Mouse (Mus musculus): ENCODE measurements around the gene Cap1. TPM values are rescaled to one million over a fixed set of nuclear protein-coding genes. Genes with fewer than 3 reads are reported as not detected.

The Cap1 gene
- polyA plus RNA-seq, 1 experiment: 62.4 TPM

- H3K36me3 ChIP-seq (ENCODE audit: control insufficient read depth, insufficient read depth, low read length): peaks cover 4% of the 10 kb centered on the region
- no peak for TF ChIP-seq CTCF (IDR thresholded peaks at IDR 0.05; ENCODE audit: control insufficient read depth, insufficient read depth, insufficient replicate concordance, low read depth, low read length)
- TF ChIP-seq POLR2A (IDR thresholded peaks at IDR 0.05; ENCODE audit: control insufficient read depth, low read depth, low read length): no peak
- H3K4me3 ChIP-seq (ENCODE audit: control insufficient read depth, low read depth, low read length): no peak overlapping the region
- no peaks in the 10 kb centered on the region for H3K4me1 ChIP-seq (ENCODE audit: control insufficient read depth, insufficient read depth, low read length)
- no peaks in the 10 kb centered on the region for H3K27me3 ChIP-seq (ENCODE audit: control insufficient read depth, insufficient read depth, low read length)
- no peak overlapping the region for H3K27ac ChIP-seq (ENCODE audit: control insufficient read depth, insufficient read depth, low read depth, low read length)
Measured at GRCm38 (mm10) chr4:122873003-122873402, 12.9 kb downstream of the Cap1 start.

GRCm38 (mm10) chr4:122871989-122872388 lies 13.9 kb downstream of the Cap1 start:
- Histone ChIP-seq H3K27me3 (ENCODE audit: control insufficient read depth, insufficient read depth, low read length) (no peaks in the 10 kb centered on the region), H3K27ac (ENCODE audit: control insufficient read depth, insufficient read depth, low read depth, low read length) (no peak overlapping the region), H3K4me3 (ENCODE audit: control insufficient read depth, low read depth, low read length) (no peak overlapping the region), H3K36me3 (ENCODE audit: control insufficient read depth, insufficient read depth, low read length) (peaks cover 6% of the 10 kb centered on the region), H3K4me1 (ENCODE audit: control insufficient read depth, insufficient read depth, low read length) (no peaks in the 10 kb centered on the region)
- TF ChIP-seq CTCF (IDR thresholded peaks at IDR 0.05; ENCODE audit: control insufficient read depth, insufficient read depth, insufficient replicate concordance, low read depth, low read length) (no peak), POLR2A (IDR thresholded peaks at IDR 0.05; ENCODE audit: control insufficient read depth, low read depth, low read length) (no peak)

- no peak for TF ChIP-seq CTCF (IDR thresholded peaks at IDR 0.05; ENCODE audit: control insufficient read depth, insufficient read depth, insufficient replicate concordance, low read depth, low read length)
- no peak for TF ChIP-seq POLR2A (IDR thresholded peaks at IDR 0.05; ENCODE audit: control insufficient read depth, low read depth, low read length)
- Histone ChIP-seq H3K27me3 (ENCODE audit: control insufficient read depth, insufficient read depth, low read length) (no peaks in the 10 kb centered on the region), H3K4me1 (ENCODE audit: control insufficient read depth, insufficient read depth, low read length) (no peaks in the 10 kb centered on the region), H3K27ac (ENCODE audit: control insufficient read depth, insufficient read depth, low read depth, low read length) (no peak overlapping the region), H3K36me3 (ENCODE audit: control insufficient read depth, insufficient read depth, low read length) (peaks cover 6% of the 10 kb centered on the region), H3K4me3 (ENCODE audit: control insufficient read depth, low read depth, low read length) (no peak overlapping the region)
Measured at GRCm38 (mm10) chr4:122871269-122871668, 14.6 kb downstream of the Cap1 start.

- TF ChIP-seq POLR2A (IDR thresholded peaks at IDR 0.05; ENCODE audit: control insufficient read depth, low read depth, low read length): no peak
- no peak for TF ChIP-seq CTCF (IDR thresholded peaks at IDR 0.05; ENCODE audit: control insufficient read depth, insufficient read depth, insufficient replicate concordance, low read depth, low read length)
- peaks cover 6% of the 10 kb centered on the region for H3K36me3 ChIP-seq (ENCODE audit: control insufficient read depth, insufficient read depth, low read length)
- no peak overlapping the region for H3K4me3 ChIP-seq (ENCODE audit: control insufficient read depth, low read depth, low read length)
- no peaks in the 10 kb centered on the region for H3K4me1 ChIP-seq (ENCODE audit: control insufficient read depth, insufficient read depth, low read length)
- H3K27me3 ChIP-seq (ENCODE audit: control insufficient read depth, insufficient read depth, low read length): no peaks in the 10 kb centered on the region
- no peak overlapping the region for H3K27ac ChIP-seq (ENCODE audit: control insufficient read depth, insufficient read depth, low read depth, low read length)
Measured at GRCm38 (mm10) chr4:122870741-122871140, 15.1 kb downstream of the Cap1 start.

GRCm38 (mm10) chr4:122870027-122870426 lies 15.8 kb downstream of the Cap1 start:
- H3K4me3 ChIP-seq (ENCODE audit: control insufficient read depth, low read depth, low read length): no peak overlapping the region
- no peak overlapping the region for H3K27ac ChIP-seq (ENCODE audit: control insufficient read depth, insufficient read depth, low read depth, low read length)
- H3K36me3 ChIP-seq (ENCODE audit: control insufficient read depth, insufficient read depth, low read length): peaks cover 6% of the 10 kb centered on the region
- no peaks in the 10 kb centered on the region for H3K4me1 ChIP-seq (ENCODE audit: control insufficient read depth, insufficient read depth, low read length)
- H3K27me3 ChIP-seq (ENCODE audit: control insufficient read depth, insufficient read depth, low read length): no peaks in the 10 kb centered on the region
- TF ChIP-seq POLR2A (IDR thresholded peaks at IDR 0.05; ENCODE audit: control insufficient read depth, low read depth, low read length) (no peak), CTCF (IDR thresholded peaks at IDR 0.05; ENCODE audit: control insufficient read depth, insufficient read depth, insufficient replicate concordance, low read depth, low read length) (no peak; the same call in 1 of the 2 replicates)

- H3K27ac ChIP-seq (ENCODE audit: control insufficient read depth, insufficient read depth, low read depth, low read length): no peak overlapping the region
Measured at GRCm38 (mm10) chr4:122868041-122868440, 17.8 kb downstream of the Cap1 start.

GRCm38 (mm10) chr4:122861836-122862235 lies 24.0 kb downstream of the Cap1 start:
- Histone ChIP-seq H3K36me3 (ENCODE audit: control insufficient read depth, insufficient read depth, low read length) (peaks cover 6% of the 10 kb centered on the region), H3K4me3 (ENCODE audit: control insufficient read depth, low read depth, low read length) (no peak overlapping the region), H3K27me3 (ENCODE audit: control insufficient read depth, insufficient read depth, low read length) (no peaks in the 10 kb centered on the region), H3K27ac (ENCODE audit: control insufficient read depth, insufficient read depth, low read depth, low read length) (no peak overlapping the region), H3K4me1 (ENCODE audit: control insufficient read depth, insufficient read depth, low read length) (no peaks in the 10 kb centered on the region)
- TF ChIP-seq POLR2A (IDR thresholded peaks at IDR 0.05; ENCODE audit: control insufficient read depth, low read depth, low read length) (no peak), CTCF (IDR thresholded peaks at IDR 0.05; ENCODE audit: control insufficient read depth, insufficient read depth, insufficient replicate concordance, low read depth, low read length) (no peak)

More at GRCm38 (mm10) chr4:122868041-122868440, 17.8 kb downstream of the Cap1 start:
- TF ChIP-seq CTCF (IDR thresholded peaks at IDR 0.05; ENCODE audit: control insufficient read depth, insufficient read depth, insufficient replicate concordance, low read depth, low read length) (no peak), POLR2A (IDR thresholded peaks at IDR 0.05; ENCODE audit: control insufficient read depth, low read depth, low read length) (no peak)
- H3K4me1 ChIP-seq (ENCODE audit: control insufficient read depth, insufficient read depth, low read length): no peaks in the 10 kb centered on the region
- H3K27me3 ChIP-seq (ENCODE audit: control insufficient read depth, insufficient read depth, low read length): no peaks in the 10 kb centered on the region
- no peak overlapping the region for H3K4me3 ChIP-seq (ENCODE audit: control insufficient read depth, low read depth, low read length)
- H3K36me3 ChIP-seq (ENCODE audit: control insufficient read depth, insufficient read depth, low read length): peaks cover 12% of the 10 kb centered on the region

Data from testis, adult 2 months (tissue).